Comparison of ENCODE assay signal across 14 mouse cellular contexts in the genomic region with DNA sequence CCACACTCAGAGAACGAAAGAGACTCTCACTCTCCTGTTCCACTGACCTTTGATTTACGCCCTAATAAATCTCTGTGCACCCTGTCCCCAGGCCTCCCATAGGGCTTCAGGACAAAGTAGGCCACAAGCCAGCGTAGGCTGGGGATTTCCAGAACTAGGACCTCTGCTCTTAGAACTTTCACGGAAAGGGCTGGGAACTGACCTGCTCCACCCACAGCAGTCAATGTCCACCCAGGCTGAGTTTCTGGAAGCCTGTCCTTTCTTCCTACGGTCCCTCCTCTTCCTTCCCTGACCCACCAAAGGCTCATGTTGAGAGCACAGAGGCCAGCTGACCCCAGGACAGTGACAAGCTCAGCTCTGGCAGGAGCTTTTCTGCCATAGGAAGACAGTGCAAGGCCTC. TPM values are rescaled to one million over a fixed set of nuclear protein-coding genes. Genes with fewer than 3 reads are reported as not detected.
DNase-seq lines count a peak whose midpoint lies in the region; ATAC-seq and TF ChIP-seq lines count a peak whose summit lies in the region.
"Had no signal": no experiment of that assay in that cellular context is flagged by ENCODE, and none has a peak within 500 bp of the region (broad histone marks: within the 10 kb centered on the region; RNA-seq: fewer than 3 reads in every experiment).

No protein-coding gene starts in this region.

- peaks cover 13% of the 10 kb centered on the region; the same call in 1 of the 2 replicates for H3K4me1 ChIP-seq in kidney, adult 2 months (ENCODE audit: control insufficient read depth, insufficient read depth, low read length)
- H3K4me1 ChIP-seq in liver, embryonic 15.5 days (replicated peaks), result peaks cover 48% of the 10 kb centered on the region

- H3K27me3 ChIP-seq in kidney, adult 2 months (replicated peaks; ENCODE audit: control insufficient read depth, insufficient read depth, low read length), result no peaks in the 10 kb centered on the region
- no peaks in the 10 kb centered on the region; the same call in 1 of the 2 replicates for H3K27me3 ChIP-seq in liver, embryonic 15.5 days
- H3K27me3 ChIP-seq: hindbrain, embryonic 12.5 days; limb, embryonic 15.5 days had no signal

- 30% methylated on average over 5 of the region's 5 CpGs for WGBS in kidney, adult 2 months
- 71% methylated on average over 5 of the region's 5 CpGs for WGBS in liver, embryonic 15.5 days (ENCODE audit: insufficient replicate concordance)

- H3K27ac ChIP-seq in layer of hippocampus, adult 2 months, result peak overlapping the region; percentile 48; the same call in 1 of the 2 replicates
- H3K27ac ChIP-seq in kidney, adult 2 months (ENCODE audit: insufficient read depth, low read depth, low read length), result peak overlapping the region; percentile 34
- peak overlapping the region; percentile 14; the same call in 1 of the 2 replicates for H3K27ac ChIP-seq in liver, embryonic 15.5 days (replicated peaks)
- H3K27ac ChIP-seq: hindbrain, embryonic 12.5 days; limb, embryonic 15.5 days had no signal

- no peak overlapping the region for H3K4me3 ChIP-seq in layer of hippocampus, adult 2 months
- no peak overlapping the region for H3K4me3 ChIP-seq in kidney, adult 2 months (ENCODE audit: insufficient read depth, low read depth, low read length)
- no peak overlapping the region for H3K4me3 ChIP-seq in liver, embryonic 15.5 days (replicated peaks)
- H3K4me3 ChIP-seq: hindbrain, embryonic 12.5 days; limb, embryonic 15.5 days had no signal

- H3K36me3 ChIP-seq in kidney, adult 2 months (ENCODE audit: control insufficient read depth, insufficient read depth, low read length), result no peaks in the 10 kb centered on the region
- no peaks in the 10 kb centered on the region for H3K36me3 ChIP-seq in liver, embryonic 15.5 days (replicated peaks)
- H3K36me3 ChIP-seq: hindbrain, embryonic 12.5 days; limb, embryonic 15.5 days had no signal

- peak; percentile 69 for DNase-seq in adrenal gland, adult 2 months
- no peak for DNase-seq in adrenal gland, postnatal 25 days
- DNase-seq in layer of hippocampus, adult 2 months (ENCODE audit: low spot score in 2 of 2), result no peak
- DNase-seq in layer of hippocampus, postnatal 10 days (ENCODE audit: low spot score in 2 of 2), result no peak
- peak; percentile 96 for DNase-seq in kidney, adult 2 months
- DNase-seq in right cerebral cortex, postnatal 25 days, result no peak
- DNase-seq in frontal cortex, postnatal 36 days (ENCODE audit: low spot score in 2 of 2), result no peak
- DNase-seq: cerebellum, adult 8-10 months; forebrain, postnatal 0 days; retina, postnatal 1 day had no signal

- no peak for TF ChIP-seq CTCF in layer of hippocampus, adult 2 months (conservative IDR thresholded peaks at IDR 0.05)
- no peak for TF ChIP-seq CTCF in kidney, adult 2 months (conservative IDR thresholded peaks at IDR 0.05; ENCODE audit: insufficient read depth, insufficient read length, low read depth, low read length)

- no peak for TF ChIP-seq POLR2A in kidney, adult 2 months (IDR thresholded peaks at IDR 0.05; ENCODE audit: low read depth, low read length)

- no peak overlapping the region for H3K9ac ChIP-seq in liver, embryonic 15.5 days
- H3K9ac ChIP-seq: forebrain, postnatal 0 days; hindbrain, embryonic 12.5 days; limb, embryonic 15.5 days had no signal

- H3K4me2 ChIP-seq in liver, embryonic 15.5 days, result no peak overlapping the region
- H3K4me2 ChIP-seq: hindbrain, embryonic 12.5 days; limb, embryonic 15.5 days had no signal

- H3K9me3 ChIP-seq in liver, embryonic 15.5 days (replicated peaks), result no peaks in the 10 kb centered on the region
- H3K9me3 ChIP-seq: hindbrain, embryonic 12.5 days; limb, embryonic 15.5 days had no signal

- ATAC-seq in liver, embryonic 15.5 days (ENCODE audit: insufficient read depth), result peak; percentile 40
- ATAC-seq: activated CD4-positive, CD25-positive, alpha-beta regulatory T cell, adult 4 months; forebrain, postnatal 0 days had no signal

RNA-seq across cellular contexts. Expression of a gene that starts 35.3 kb away (rescaled TPM):
- 10 to 100 TPM in 1 of 2 experiments, 1 to 10 TPM in 1; 6.3 to 10.7 TPM for total RNA-seq in adrenal gland, adult 2 months (2021)
- polyA plus RNA-seq in adrenal gland, adult 2 months (2012; rRNA removed), result 13.9 and 21.4 TPM in 2 replicates
- 6.7 and 9.1 TPM in 2 replicates for total RNA-seq in adrenal gland, postnatal 25 days (2021)
- 10 to 100 TPM; 26.5 to 28.1 TPM for total RNA-seq in layer of hippocampus, adult 2 months (2021)
- 10 to 100 TPM; 16.5 to 21.5 TPM for total RNA-seq in layer of hippocampus, postnatal 10 days (2021)
- polyA plus RNA-seq in kidney, adult 2 months (2012; rRNA removed), result 8.6 and 9.8 TPM in 2 replicates
- polyA plus RNA-seq in liver, embryonic 15.5 days (2015; fragmentation: Nextera tagmentation; extraction: Ambion mirVana), result 2.5 and 2.7 TPM in 2 replicates

Comparison
In these comparisons a context has a peak if more than half of its experiments do, and no peak if none do; other contexts are left out.
1. DNase-seq: peak in adrenal gland, adult 2 months (single experiment) and kidney, adult 2 months (single experiment); none in adrenal gland, postnatal 25 days (single experiment), layer of hippocampus, adult 2 months (0 of 2), layer of hippocampus, postnatal 10 days (0 of 2), right cerebral cortex, postnatal 25 days (single experiment) and frontal cortex, postnatal 36 days (0 of 2).
2. Peak in every context shown above with its lines, with median percentiles within 50 percentile points of each other: H3K27ac ChIP-seq.